Mouse (Mus musculus) CH12.LX (cell line): Measurements from ENCODE around the gene Aldoc. TPM values are rescaled to one million over a fixed set of nuclear protein-coding genes. Genes with fewer than 3 reads are reported as not detected.

Source experiments
- DNase-seq: peaks from one replicate; pipeline ENCODE4 v3.0.0-alpha.2; 2013; ENCODE audit errors: extremely low read depth
- H3K27ac ChIP-seq: 2 replicates; pipeline ENCODE4 v1.5.1; 2012; ENCODE audit warnings: low read depth, mild to moderate bottlenecking, control low read depth, moderate library complexity; ENCODE audit not compliant: insufficient read depth
- H3K27me3 ChIP-seq: replicated peaks from 2 replicates; pipeline ENCODE3; 2012; ENCODE audit warnings: inconsistent platforms
- H3K36me3 ChIP-seq, 2 experiments: replicated peaks in 1 of 2; 2 replicates each; pipeline versions ENCODE3 to v1.6.1; 2012; ENCODE audit warnings: inconsistent platforms in 1 of 2, low read length in 1 of 2, mild to moderate bottlenecking in 1 of 2, mixed read lengths in 1 of 2, moderate library complexity in 1 of 2; ENCODE audit not compliant: control insufficient read depth in 1 of 2, insufficient read depth in 1 of 2
- H3K4me1 ChIP-seq, 2 experiments: 2 replicates each; pipeline ENCODE4 v1.6.1; 2012; ENCODE audit warnings: inconsistent platforms in 1 of 2, moderate library complexity in 1 of 2; ENCODE audit not compliant: insufficient read depth in 2 of 2, control insufficient read depth in 1 of 2
- H3K4me2 ChIP-seq: 2 replicates; pipeline ENCODE4 v1.6.1; 2012; ENCODE audit warnings: low read depth, mild to moderate bottlenecking, control low read depth; ENCODE audit not compliant: poor library complexity, insufficient read depth, severe bottlenecking
- H3K4me3 ChIP-seq, 3 experiments: fragments of 150-350 bp in 1 of 3; sonication (generic) in 1 of 3; replicated peaks in 1 of 3; 2 replicates each; pipeline versions ENCODE3 to v1.5.1; 2011 to 2012; ENCODE audit warnings: low read depth in 2 of 3, low read length in 2 of 3, mild to moderate bottlenecking in 2 of 3, moderate library complexity in 2 of 3, control low read depth in 1 of 3, improper control_type of control experiment in 1 of 3, inconsistent platforms in 1 of 3, mixed read lengths in 1 of 3; ENCODE audit not compliant: poor library complexity in 1 of 3
- H3K79me2 ChIP-seq: replicated peaks from 2 replicates; pipeline ENCODE4 v1.6.1; 2012; ENCODE audit warnings: mild to moderate bottlenecking, moderate library complexity; ENCODE audit not compliant: control insufficient read depth, poor library complexity, insufficient read depth, severe bottlenecking; ENCODE audit errors: extremely low read depth
- H3K9ac ChIP-seq: 2 replicates; pipeline ENCODE4 v1.6.1; 2012; ENCODE audit warnings: low read depth, mild to moderate bottlenecking, control low read depth, moderate library complexity; ENCODE audit not compliant: insufficient read depth
- H3K9me3 ChIP-seq: replicated peaks from 2 replicates; pipeline ENCODE3; 2012; ENCODE audit warnings: low read length, inconsistent platforms, mixed read lengths
- CHD2 ChIP-seq: IDR thresholded peaks from 2 replicates; pipeline ENCODE4 v1.6.1; 2011; ENCODE audit warnings: low read length, improper control_type of control experiment
- E2F4 ChIP-seq: IDR thresholded peaks from 2 replicates; pipeline ENCODE4 v1.6.1; 2011; ENCODE audit warnings: low read depth, low read length, improper control_type of control experiment; ENCODE audit not compliant: insufficient replicate concordance
- ELF1 ChIP-seq: IDR thresholded peaks from 2 replicates; pipeline ENCODE4 v1.6.1; 2014; ENCODE audit warnings: low read depth, mild to moderate bottlenecking, inconsistent platforms, low read length, improper control_type of control experiment
- EP300 ChIP-seq: IDR thresholded peaks from 2 replicates; pipeline ENCODE4 v1.6.1; 2011; ENCODE audit warnings: low read length, improper control_type of control experiment
- ETS1 ChIP-seq: conservative IDR thresholded peaks from 2 replicates; pipeline ENCODE4 v1.6.1; 2012; ENCODE audit warnings: low read depth, mild to moderate bottlenecking, inconsistent platforms, low read length, improper control_type of control experiment, moderate library complexity
- JUN ChIP-seq: IDR thresholded peaks from 2 replicates; pipeline ENCODE4 v1.6.1; 2011; ENCODE audit warnings: low read depth, mild to moderate bottlenecking, low read length, improper control_type of control experiment, moderate library complexity; ENCODE audit not compliant: insufficient read depth
- KAT2A ChIP-seq: IDR thresholded peaks from 2 replicates; pipeline ENCODE4 v1.6.1; 2012; ENCODE audit warnings: low read length, improper control_type of control experiment, inconsistent platforms; ENCODE audit not compliant: insufficient replicate concordance
- MAZ ChIP-seq: IDR thresholded peaks from 2 replicates; pipeline ENCODE4 v1.6.1; 2012; ENCODE audit warnings: low read depth, mild to moderate bottlenecking, inconsistent platforms, low read length, improper control_type of control experiment, moderate library complexity
- MYC ChIP-seq: IDR thresholded peaks from 2 replicates; pipeline ENCODE4 v1.6.1; 2011; ENCODE audit warnings: low read depth, mild to moderate bottlenecking, improper control_type of control experiment, low read length
- NRF1 ChIP-seq: IDR thresholded peaks from 2 replicates; pipeline ENCODE4 v1.6.1; 2014; ENCODE audit warnings: low read depth, mild to moderate bottlenecking, inconsistent platforms, low read length, improper control_type of control experiment, moderate library complexity
- PAX5 ChIP-seq: IDR thresholded peaks from 2 replicates; pipeline ENCODE4 v1.6.1; 2012; ENCODE audit warnings: low read length, inconsistent platforms, mixed read lengths
- POLR2A ChIP-seq: IDR thresholded peaks from 2 replicates; pipeline ENCODE4 v1.6.1; 2011; ENCODE audit warnings: low read depth, mild to moderate bottlenecking, improper control_type of control experiment, low read length
- RCOR1 ChIP-seq: conservative IDR thresholded peaks from 2 replicates; pipeline ENCODE4 v1.6.1; 2012; ENCODE audit warnings: low read depth, mild to moderate bottlenecking, inconsistent platforms, low read length, improper control_type of control experiment
- SIN3A ChIP-seq: IDR thresholded peaks from 2 replicates; pipeline ENCODE4 v1.6.1; 2012; ENCODE audit warnings: low read length, improper control_type of control experiment, inconsistent platforms
- SMC3 ChIP-seq: IDR thresholded peaks from 2 replicates; pipeline ENCODE4 v1.6.1; 2011; ENCODE audit warnings: low read depth, low read length, improper control_type of control experiment
- ZKSCAN1 ChIP-seq: IDR thresholded peaks from 2 replicates; pipeline ENCODE4 v1.6.1; 2012; ENCODE audit warnings: low read depth, inconsistent platforms, low read length, improper control_type of control experiment, borderline replicate concordance
- ZMIZ1 ChIP-seq: IDR thresholded peaks from 2 replicates; pipeline ENCODE4 v1.6.1; 2012; ENCODE audit warnings: low read depth, mild to moderate bottlenecking, inconsistent platforms, low read length, improper control_type of control experiment
- dilution Hi-C: fragments of 300-500 bp; cut with MboI; formaldehyde crosslinking; loops from 2 replicates; pipeline ENCODE4 v1.14.3; 2020; ENCODE audit warnings: low sequenced_read_pairs; ENCODE audit not compliant: extremely low pct_unique_long_range_greater_than_20kb, extremely low pct_ligation_motif_present
- in situ Hi-C: fragments of 300-500 bp; cut with MboI; formaldehyde crosslinking; loops from 3 replicates; pipeline ENCODE4 v1.14.3; 2019; ENCODE audit warnings: low sequenced_read_pairs, low pct_ligation_motif_present, low pct_unique_long_range_greater_than_20kb, mixed read lengths
- polyA plus RNA-seq: library from polyadenylated mRNA; unstranded; fragments of >175 nt; gene quantifications from 2 replicates; pipeline ENCODE4 v1.2.1, GENCODE M21; 2012; ENCODE audit warnings: low read depth; ENCODE audit not compliant: insufficient read length
- total RNA-seq, 2 experiments: library from RNA; depleted of rRNA; stranded (reverse); fragments of 300-350 nt in 1 of 2; fragments of >200 nt in 1 of 2; gene quantifications; 2 replicates each; pipeline ENCODE4 v1.2.3; 2012 to 2014

The Aldoc gene
- total and polyA plus RNA-seq, 3 experiments: 25.0 to 119 (median 90.2) TPM

DNA sequence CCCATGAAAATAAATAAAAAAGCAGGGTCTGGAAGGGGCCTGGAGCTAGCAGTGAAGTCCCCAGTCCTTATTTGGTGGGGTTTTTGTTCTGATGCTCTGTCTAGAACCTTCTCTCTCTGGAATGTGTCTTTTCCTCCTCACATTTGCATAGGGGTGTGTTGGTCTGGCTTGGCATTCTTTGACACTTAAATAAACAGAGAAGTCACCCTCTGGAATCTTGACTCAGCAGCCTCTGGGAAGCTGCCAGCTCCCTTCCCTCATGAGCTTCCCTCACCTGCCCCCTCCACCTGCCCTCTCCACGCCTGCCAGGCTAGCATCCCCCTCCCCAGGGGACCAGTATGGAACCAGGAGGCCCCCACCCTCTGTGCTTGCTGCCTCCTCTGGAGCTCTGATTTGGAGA is 47.6 kb downstream of the Aldoc start:
- no peak overlapping the region for H3K4me2 ChIP-seq
- no peak for DNase-seq
- no peaks in the 10 kb centered on the region for H3K9me3 ChIP-seq
- no peaks in the 10 kb centered on the region for H3K36me3 ChIP-seq
- no peak overlapping the region for H3K27ac ChIP-seq
- TF ChIP-seq CHD2 (no peak), SMC3 (no peak), E2F4 (no peak), PAX5 (no peak), NRF1 (no peak), RCOR1 (no peak), MYC (no peak), EP300 (no peak), ETS1 (no peak), MAZ (no peak), KAT2A (no peak), SIN3A (no peak), POLR2A (no peak), ZMIZ1 (no peak)
- TF ChIP-seq, all 38 proteins: peak for 0
- Histone ChIP-seq H3K4me3 (no peak overlapping the region), H3K4me1 (peaks cover 0 to 9% of the 10 kb centered on the region in 2 experiments; a peak in 2 of 4 replicates), H3K9ac (no peak overlapping the region), H3K27me3 (peaks cover 62% of the 10 kb centered on the region), H3K79me2 (no peaks in the 10 kb centered on the region)
- dilution Hi-C loops (no loop called here), in situ Hi-C loops (no loop called here)

DNA sequence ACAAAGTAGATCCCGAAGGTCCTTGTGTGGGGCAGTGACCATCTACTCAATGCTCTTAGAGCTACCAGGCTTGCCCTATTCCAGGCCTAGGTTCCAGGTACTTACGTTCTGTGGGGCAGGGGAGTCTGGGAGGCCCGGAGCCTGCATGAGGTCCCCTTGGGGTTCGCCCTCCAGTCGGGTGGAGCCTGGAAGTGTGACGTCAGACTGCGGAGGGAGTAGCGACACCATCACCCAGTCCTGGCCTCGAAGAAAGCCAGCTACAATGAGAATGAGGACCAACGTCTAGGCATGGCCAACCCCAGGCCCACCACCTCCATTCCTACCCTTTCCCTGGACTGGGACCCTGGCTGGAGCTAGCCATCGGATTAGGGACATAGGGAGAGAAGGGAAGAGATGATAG is 48.9 kb downstream of the Aldoc start:
- TF ChIP-seq ETS1 (no peak), JUN (no peak), ZKSCAN1 (no peak), NRF1 (no peak), MYC (no peak), MAZ (no peak), ELF1 (no peak)
- TF ChIP-seq, all 38 proteins: peak for 0
- no peaks in the 10 kb centered on the region for H3K9me3 ChIP-seq
- in situ Hi-C loops (no loop called here), dilution Hi-C loops (no loop called here)
- DNase-seq: no peak
- no peaks in the 10 kb centered on the region for H3K79me2 ChIP-seq
- H3K4me1 ChIP-seq: peaks cover 0 to 18% of the 10 kb centered on the region in 2 experiments; a peak in 2 of 4 replicates
- no peaks in the 10 kb centered on the region for H3K36me3 ChIP-seq
- H3K27me3 ChIP-seq: peaks cover 50% of the 10 kb centered on the region
- H3K4me2 ChIP-seq: no peak overlapping the region
- no peak overlapping the region for H3K4me3 ChIP-seq
- no peak overlapping the region for H3K27ac ChIP-seq
- H3K9ac ChIP-seq: no peak overlapping the region
